Mouse (Mus musculus) CH12.LX (cell line): Measurements from ENCODE around the gene Stard13. TPM values are rescaled to one million over a fixed set of nuclear protein-coding genes. Genes with fewer than 3 reads are reported as not detected.

Source experiments
- DNase-seq: peaks from one replicate; pipeline ENCODE4 v3.0.0-alpha.2; 2013; ENCODE audit errors: extremely low read depth
- H3K27ac ChIP-seq: 2 replicates; pipeline ENCODE4 v1.5.1; 2012; ENCODE audit warnings: low read depth, mild to moderate bottlenecking, control low read depth, moderate library complexity; ENCODE audit not compliant: insufficient read depth
- H3K27me3 ChIP-seq: replicated peaks from 2 replicates; pipeline ENCODE3; 2012; ENCODE audit warnings: inconsistent platforms
- H3K36me3 ChIP-seq, 2 experiments: replicated peaks in 1 of 2; 2 replicates each; pipeline versions ENCODE3 to v1.6.1; 2012; ENCODE audit warnings: inconsistent platforms in 1 of 2, low read length in 1 of 2, mild to moderate bottlenecking in 1 of 2, mixed read lengths in 1 of 2, moderate library complexity in 1 of 2; ENCODE audit not compliant: control insufficient read depth in 1 of 2, insufficient read depth in 1 of 2
- H3K4me1 ChIP-seq, 2 experiments: 2 replicates each; pipeline ENCODE4 v1.6.1; 2012; ENCODE audit warnings: inconsistent platforms in 1 of 2, moderate library complexity in 1 of 2; ENCODE audit not compliant: insufficient read depth in 2 of 2, control insufficient read depth in 1 of 2
- H3K4me2 ChIP-seq: 2 replicates; pipeline ENCODE4 v1.6.1; 2012; ENCODE audit warnings: low read depth, mild to moderate bottlenecking, control low read depth; ENCODE audit not compliant: poor library complexity, insufficient read depth, severe bottlenecking
- H3K4me3 ChIP-seq, 3 experiments: fragments of 150-350 bp in 1 of 3; sonication (generic) in 1 of 3; replicated peaks in 1 of 3; 2 replicates each; pipeline versions ENCODE3 to v1.5.1; 2011 to 2012; ENCODE audit warnings: low read depth in 2 of 3, low read length in 2 of 3, mild to moderate bottlenecking in 2 of 3, moderate library complexity in 2 of 3, control low read depth in 1 of 3, improper control_type of control experiment in 1 of 3, inconsistent platforms in 1 of 3, mixed read lengths in 1 of 3; ENCODE audit not compliant: poor library complexity in 1 of 3
- H3K79me2 ChIP-seq: replicated peaks from 2 replicates; pipeline ENCODE4 v1.6.1; 2012; ENCODE audit warnings: mild to moderate bottlenecking, moderate library complexity; ENCODE audit not compliant: control insufficient read depth, poor library complexity, insufficient read depth, severe bottlenecking; ENCODE audit errors: extremely low read depth
- H3K9ac ChIP-seq: 2 replicates; pipeline ENCODE4 v1.6.1; 2012; ENCODE audit warnings: low read depth, mild to moderate bottlenecking, control low read depth, moderate library complexity; ENCODE audit not compliant: insufficient read depth
- H3K9me3 ChIP-seq: replicated peaks from 2 replicates; pipeline ENCODE3; 2012; ENCODE audit warnings: low read length, inconsistent platforms, mixed read lengths
- BHLHE40 ChIP-seq: IDR thresholded peaks from 2 replicates; pipeline ENCODE4 v1.6.1; 2011; ENCODE audit warnings: mild to moderate bottlenecking, low read depth, low read length, improper control_type of control experiment
- CHD1 ChIP-seq: IDR thresholded peaks from 2 replicates; pipeline ENCODE4 v1.6.1; 2012; ENCODE audit warnings: low read depth, low read length, improper control_type of control experiment, inconsistent platforms
- E2F4 ChIP-seq: IDR thresholded peaks from 2 replicates; pipeline ENCODE4 v1.6.1; 2011; ENCODE audit warnings: low read depth, low read length, improper control_type of control experiment; ENCODE audit not compliant: insufficient replicate concordance
- EP300 ChIP-seq: IDR thresholded peaks from 2 replicates; pipeline ENCODE4 v1.6.1; 2011; ENCODE audit warnings: low read length, improper control_type of control experiment
- ETS1 ChIP-seq: conservative IDR thresholded peaks from 2 replicates; pipeline ENCODE4 v1.6.1; 2012; ENCODE audit warnings: low read depth, mild to moderate bottlenecking, inconsistent platforms, low read length, improper control_type of control experiment, moderate library complexity
- GABPA ChIP-seq: IDR thresholded peaks from 2 replicates; pipeline ENCODE4 v1.6.1; 2012; ENCODE audit warnings: low read depth, low read length, improper control_type of control experiment, inconsistent platforms; ENCODE audit not compliant: insufficient replicate concordance
- HCFC1 ChIP-seq: IDR thresholded peaks from 2 replicates; pipeline ENCODE4 v1.6.1; 2012; ENCODE audit warnings: low read depth, mild to moderate bottlenecking, inconsistent platforms, low read length, improper control_type of control experiment
- JUN ChIP-seq: IDR thresholded peaks from 2 replicates; pipeline ENCODE4 v1.6.1; 2011; ENCODE audit warnings: low read depth, mild to moderate bottlenecking, low read length, improper control_type of control experiment, moderate library complexity; ENCODE audit not compliant: insufficient read depth
- JUND ChIP-seq: conservative IDR thresholded peaks from 2 replicates; pipeline ENCODE4 v1.6.1; 2011; ENCODE audit warnings: low read depth, low read length, improper control_type of control experiment
- MEF2A ChIP-seq: IDR thresholded peaks from 2 replicates; pipeline ENCODE4 v1.6.1; 2014; ENCODE audit warnings: low read depth, mild to moderate bottlenecking, inconsistent platforms, low read length, improper control_type of control experiment, borderline replicate concordance
- MXI1 ChIP-seq: IDR thresholded peaks from 2 replicates; pipeline ENCODE4 v1.6.1; 2011; ENCODE audit warnings: mild to moderate bottlenecking, low read depth, low read length, improper control_type of control experiment
- NELFE ChIP-seq: IDR thresholded peaks from 2 replicates; pipeline ENCODE4 v1.6.1; 2011; ENCODE audit warnings: low read depth, low read length, improper control_type of control experiment
- POLR2AphosphoS2 ChIP-seq: IDR thresholded peaks from 2 replicates; pipeline ENCODE4 v1.6.1; 2011; ENCODE audit warnings: low read depth, low read length, improper control_type of control experiment
- RAD21 ChIP-seq: IDR thresholded peaks from 2 replicates; pipeline ENCODE4 v1.6.1; 2011; ENCODE audit warnings: low read depth, mild to moderate bottlenecking, low read length, improper control_type of control experiment, moderate library complexity
- SIN3A ChIP-seq: IDR thresholded peaks from 2 replicates; pipeline ENCODE4 v1.6.1; 2012; ENCODE audit warnings: low read length, improper control_type of control experiment, inconsistent platforms
- TBP ChIP-seq: conservative IDR thresholded peaks from 2 replicates; pipeline ENCODE4 v1.6.1; 2011; ENCODE audit warnings: low read depth, low read length, improper control_type of control experiment
- USF1 ChIP-seq: IDR thresholded peaks from 2 replicates; pipeline ENCODE4 v1.6.1; 2014; ENCODE audit warnings: low read depth, mild to moderate bottlenecking, inconsistent platforms, low read length, improper control_type of control experiment
- ZKSCAN1 ChIP-seq: IDR thresholded peaks from 2 replicates; pipeline ENCODE4 v1.6.1; 2012; ENCODE audit warnings: low read depth, inconsistent platforms, low read length, improper control_type of control experiment, borderline replicate concordance
- dilution Hi-C: fragments of 300-500 bp; cut with MboI; formaldehyde crosslinking; loops from 2 replicates; pipeline ENCODE4 v1.14.3; 2020; ENCODE audit warnings: low sequenced_read_pairs; ENCODE audit not compliant: extremely low pct_unique_long_range_greater_than_20kb, extremely low pct_ligation_motif_present
- in situ Hi-C: fragments of 300-500 bp; cut with MboI; formaldehyde crosslinking; loops from 3 replicates; pipeline ENCODE4 v1.14.3; 2019; ENCODE audit warnings: low sequenced_read_pairs, low pct_ligation_motif_present, low pct_unique_long_range_greater_than_20kb, mixed read lengths
- polyA plus RNA-seq: library from polyadenylated mRNA; unstranded; fragments of >175 nt; gene quantifications from 2 replicates; pipeline ENCODE4 v1.2.1, GENCODE M21; 2012; ENCODE audit warnings: low read depth; ENCODE audit not compliant: insufficient read length
- total RNA-seq, 2 experiments: library from RNA; depleted of rRNA; stranded (reverse); fragments of 300-350 nt in 1 of 2; fragments of >200 nt in 1 of 2; gene quantifications; 2 replicates each; pipeline ENCODE4 v1.2.3; 2012 to 2014

Stard13 gene
- total and polyA plus RNA-seq, 3 experiments: 33.5 to 154 (median 73.6) TPM

DNA sequence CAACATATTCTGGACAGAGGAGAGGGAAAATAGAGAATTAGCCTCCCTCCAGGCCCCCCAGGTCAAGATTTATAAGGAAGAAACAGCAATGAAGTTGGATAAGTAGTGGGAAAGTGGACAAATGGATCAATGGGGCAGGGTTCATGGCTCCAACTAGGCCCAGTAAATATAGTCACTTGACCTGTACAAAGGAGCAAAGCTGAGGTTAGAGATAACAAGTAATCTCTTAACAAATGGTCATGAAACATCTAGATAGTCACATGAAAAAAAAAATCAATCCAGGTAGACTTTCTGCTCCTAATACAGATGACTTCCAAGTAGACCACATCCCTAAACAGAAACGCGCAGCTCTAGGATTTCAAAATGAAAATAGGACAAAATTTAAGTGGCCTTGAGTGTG is 155.7 kb downstream of the Stard13 start:
- no peaks in the 10 kb centered on the region for H3K4me1 ChIP-seq
- no peak overlapping the region for H3K9ac ChIP-seq
- H3K4me3 ChIP-seq: no peak overlapping the region
- H3K27ac ChIP-seq: no peak overlapping the region
- no peaks in the 10 kb centered on the region for H3K27me3 ChIP-seq
- in situ Hi-C loops: no loop called here
- TF ChIP-seq EP300 (no peak), RAD21 (no peak), POLR2AphosphoS2 (no peak)
- TF ChIP-seq, all 38 proteins: peak for 0
- Histone ChIP-seq H3K79me2 (peaks cover 46% of the 10 kb centered on the region), H3K9me3 (peaks cover 17% of the 10 kb centered on the region), H3K4me2 (no peak overlapping the region), H3K36me3 (peaks cover 68 to 93% of the 10 kb centered on the region in 2 experiments)
- DNase-seq: no peak
- dilution Hi-C loops: no loop called here

- dilution Hi-C loops: no loop called here
- Histone ChIP-seq H3K9me3 (peaks cover 17% of the 10 kb centered on the region), H3K79me2 (peaks cover 48% of the 10 kb centered on the region), H3K9ac (no peak overlapping the region), H3K4me1 (no peaks in the 10 kb centered on the region), H3K36me3 (peaks cover 67 to 93% of the 10 kb centered on the region in 2 experiments), H3K4me3 (no peak overlapping the region)
- in situ Hi-C loops: no loop called here
- DNase-seq: no peak
- TF ChIP-seq NELFE (no peak), USF1 (no peak), ETS1 (no peak), SIN3A (no peak)
- TF ChIP-seq, all 38 proteins: peak for 0
- no peak overlapping the region for H3K27ac ChIP-seq
- H3K4me2 ChIP-seq: no peak overlapping the region
- H3K27me3 ChIP-seq: no peaks in the 10 kb centered on the region
Observed at GRCm38 (mm10) chr5:151076917-151077316, 156.7 kb downstream of the Stard13 start.

DNA sequence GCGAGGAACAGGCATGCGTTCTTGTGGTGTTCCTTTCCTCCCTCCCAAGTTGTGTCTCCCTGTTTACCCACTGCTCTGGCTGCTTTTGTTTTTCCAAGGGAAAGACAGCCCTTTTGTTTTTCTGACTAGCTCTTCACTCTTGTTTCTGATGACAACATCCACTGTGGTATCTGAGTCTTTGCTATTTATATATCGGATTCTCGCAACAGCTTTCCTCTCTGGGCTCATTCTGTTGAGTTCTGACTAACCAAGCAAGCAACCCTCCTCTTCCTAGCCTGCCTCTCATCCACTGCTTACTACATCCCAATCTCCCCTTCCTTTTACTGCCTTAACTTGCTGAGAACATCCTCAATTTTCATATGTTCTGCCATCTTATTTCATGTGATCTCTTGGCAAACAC is 159.4 kb downstream of the Stard13 start:
- no peaks in the 10 kb centered on the region for H3K4me1 ChIP-seq
- no peak for DNase-seq
- TF ChIP-seq BHLHE40 (no peak), SIN3A (no peak), E2F4 (no peak), HCFC1 (no peak), ZKSCAN1 (no peak), MXI1 (no peak), EP300 (no peak), CHD1 (no peak), USF1 (no peak), TBP (no peak), MEF2A (no peak), JUN (no peak), GABPA (no peak), JUND (no peak), POLR2AphosphoS2 (no peak)
- peaks cover 17% of the 10 kb centered on the region for H3K9me3 ChIP-seq
- H3K27me3 ChIP-seq: no peaks in the 10 kb centered on the region
- in situ Hi-C loops (no loop called here), dilution Hi-C loops (no loop called here)
- H3K36me3 ChIP-seq: peaks cover 70 to 98% of the 10 kb centered on the region in 2 experiments
- no peak overlapping the region for H3K27ac ChIP-seq
- no peak overlapping the region for H3K9ac ChIP-seq
- H3K4me2 ChIP-seq: no peak overlapping the region
- no peak overlapping the region for H3K4me3 ChIP-seq
- H3K79me2 ChIP-seq: peaks cover 42% of the 10 kb centered on the region
